Mouse (Mus musculus) MEL-GATA-1-ER (cell line): ENCODE data around the gene Txndc15.
A peak's percentile ranks its signal among the peaks of the same experiment; 100 is the strongest.

Experiments used
- DNase-seq: peaks from one replicate; pipeline ENCODE4 v3.0.0-alpha.2; 2012; ENCODE audit warnings: low read depth; ENCODE audit errors: extremely low read depth

The Txndc15 gene

DNA sequence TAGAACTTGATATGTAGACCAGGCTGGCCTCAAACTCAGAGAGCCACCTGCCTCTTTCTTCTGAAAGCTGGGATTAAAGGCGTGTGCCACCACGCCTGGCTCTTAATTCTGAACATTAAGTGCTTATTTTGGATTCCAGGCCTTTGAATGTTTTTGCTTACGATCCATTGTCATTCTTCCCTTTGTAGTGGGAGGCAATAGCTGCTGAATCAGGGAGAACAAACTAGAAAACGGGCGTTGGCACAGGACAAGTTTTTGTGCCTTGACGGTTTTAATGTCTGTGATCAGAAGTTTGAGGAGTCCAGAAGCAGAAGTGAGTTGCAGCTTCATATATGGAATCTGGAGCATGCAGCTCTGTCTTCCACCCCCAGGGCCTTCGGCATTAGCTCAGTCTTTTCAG, 16.3 kb downstream of the Txndc15 start:
- no peak for DNase-seq

- peak; percentile 85 for DNase-seq
These were observed 17.7 kb downstream of the Txndc15 start for GRCm38 (mm10) chr13:55732121-55732520.

- no peak for DNase-seq
These were observed 19.4 kb downstream of the Txndc15 start for GRCm38 (mm10) chr13:55733628-55734502.

DNA sequence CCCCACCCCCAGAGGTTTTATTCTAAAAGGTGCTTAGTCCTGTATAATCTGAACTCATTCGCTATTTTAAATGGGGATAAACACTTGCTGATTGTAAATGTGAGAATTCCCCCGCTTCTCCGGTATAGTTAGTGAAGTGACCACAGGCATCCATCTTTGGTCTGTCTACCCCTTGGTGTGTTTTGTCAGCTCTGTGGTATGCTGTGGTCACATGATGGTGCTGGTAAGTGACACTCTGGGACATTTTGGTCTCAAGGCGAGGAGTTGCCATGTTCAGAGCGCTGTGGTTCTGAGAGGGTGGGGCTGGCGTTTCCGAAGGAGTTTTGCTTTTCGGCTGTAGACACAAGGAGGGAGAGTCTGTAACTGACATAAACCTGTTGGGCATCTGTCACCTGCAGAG, 23.4 kb downstream of the Txndc15 start:
- DNase-seq, result no peak

DNA sequence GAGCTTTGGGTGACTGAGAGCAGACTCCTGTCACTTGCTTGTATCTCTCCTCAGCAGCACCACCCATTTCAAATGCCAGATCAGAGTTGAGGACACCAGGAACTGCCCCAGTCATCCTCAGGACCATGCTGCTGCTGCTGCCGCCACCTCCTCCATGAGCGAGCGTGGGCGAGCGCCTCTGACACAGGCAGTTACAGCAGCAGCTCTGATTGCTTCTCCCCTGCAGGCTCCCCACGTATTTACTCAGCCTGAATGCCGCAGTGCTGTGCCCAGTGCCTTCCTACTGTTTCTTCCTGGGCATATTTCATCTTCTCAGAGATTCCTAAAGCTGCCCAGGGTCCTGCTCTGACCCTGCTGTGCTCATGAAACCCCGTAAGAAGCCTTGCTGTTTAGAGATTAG, 27.9 kb downstream of the Txndc15 start:
- no peak for DNase-seq

DNA sequence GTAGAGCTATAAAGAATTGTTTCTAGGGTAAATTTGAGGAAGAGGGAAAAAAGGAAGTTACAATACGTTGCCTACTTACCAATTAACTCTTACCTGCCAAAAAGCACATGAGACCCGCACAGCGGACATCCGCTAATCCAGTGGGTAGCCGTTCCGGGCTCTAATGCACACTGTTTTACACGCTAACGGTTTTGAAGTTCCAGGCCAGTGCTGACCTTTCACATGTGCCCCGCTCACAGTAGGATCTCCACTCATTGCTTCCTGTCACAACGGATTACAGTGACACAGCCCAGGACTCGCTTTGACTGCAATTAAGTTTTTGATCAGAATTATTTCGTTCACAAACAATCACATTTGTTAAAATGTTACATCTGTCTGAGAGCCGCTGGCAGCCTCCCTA, 39.9 kb downstream of the Txndc15 start:
- DNase-seq, result peak; percentile 9

GRCm38 (mm10) chr13:55756789-55757188, 42.3 kb downstream of the Txndc15 start:
- DNase-seq, result no peak

DNA sequence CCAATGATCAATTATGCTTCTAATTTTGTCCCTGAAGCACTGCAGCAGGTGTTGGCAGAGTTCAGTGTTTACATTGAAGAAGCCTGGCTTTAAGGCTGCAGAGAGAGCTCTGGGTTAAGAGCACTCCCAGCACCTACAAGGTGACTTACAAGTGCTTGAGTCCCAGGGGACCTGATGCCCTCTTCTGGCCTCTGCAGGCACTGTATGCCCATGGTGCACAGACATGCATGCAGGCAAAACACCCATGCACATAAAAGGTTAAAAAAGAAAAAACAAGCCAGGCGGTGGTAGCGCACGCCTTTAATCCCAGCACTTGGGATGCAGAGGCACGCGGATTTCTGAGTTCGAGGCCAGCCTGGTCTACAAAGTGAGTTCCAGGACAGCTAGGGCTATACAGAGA, 43.2 kb downstream of the Txndc15 start:
- peak; percentile 11 for DNase-seq

DNA sequence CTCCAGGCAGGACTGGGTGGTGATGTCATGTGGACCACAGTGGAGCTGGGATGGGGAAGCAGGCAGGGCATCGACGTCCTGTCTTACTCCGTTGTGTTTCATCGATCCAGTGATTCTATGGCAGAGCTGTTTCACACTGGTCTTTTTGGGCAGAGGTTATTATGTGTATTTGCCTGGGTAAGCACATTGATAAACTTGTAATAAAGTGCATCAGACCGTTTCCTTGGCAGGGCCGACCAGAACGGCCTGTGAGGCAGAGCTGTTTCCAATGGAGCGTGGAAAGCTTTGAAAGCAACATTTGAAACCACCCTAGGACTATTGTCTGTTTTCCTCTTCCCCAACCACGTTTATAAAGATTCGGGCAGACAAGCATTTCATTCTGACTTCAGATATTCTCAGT, 46.1 kb downstream of the Txndc15 start:
- DNase-seq, result no peak

GRCm38 (mm10) chr13:55761486-55761885, 47.0 kb downstream of the Txndc15 start:
- no peak for DNase-seq

GRCm38 (mm10) chr13:55774352-55774751, 59.9 kb downstream of the Txndc15 start:
- no peak for DNase-seq

GRCm38 (mm10) chr13:55775056-55775455, 60.6 kb downstream of the Txndc15 start:
- DNase-seq, result no peak
